13 mouse cellular contexts compared by ENCODE assay signal in the genomic region with DNA sequence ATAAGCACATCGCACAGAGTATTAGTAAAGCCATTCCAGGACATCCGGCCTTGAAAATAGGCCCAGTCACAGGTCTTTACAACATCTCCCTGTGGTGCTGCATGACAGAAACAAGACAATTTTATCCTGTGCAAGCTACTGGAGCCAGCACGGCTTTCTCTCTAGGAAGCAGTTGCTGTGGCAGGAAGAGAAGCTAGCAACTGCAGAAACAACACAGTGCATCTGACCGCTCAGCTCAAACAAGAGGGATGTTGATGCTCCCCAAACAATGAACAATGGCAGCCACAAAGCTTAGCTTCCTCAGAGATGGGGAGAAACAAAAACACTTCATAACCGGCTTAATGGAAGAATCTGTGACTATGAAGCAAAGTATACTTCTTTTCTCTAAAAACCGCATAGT. TPM values are rescaled to one million over a fixed set of nuclear protein-coding genes. Genes with fewer than 3 reads are reported as not detected.
DNase-seq lines count a peak whose midpoint lies in the region; ATAC-seq lines count a peak whose summit lies in the region.
"Had no signal": no experiment of that assay in that cellular context is flagged by ENCODE, and none has a peak within 500 bp of the region (broad histone marks: within the 10 kb centered on the region; RNA-seq: fewer than 3 reads in every experiment).

No protein-coding gene starts in this region.

- no peaks in the 10 kb centered on the region for H3K27me3 ChIP-seq in heart, embryonic 10.5 days (ENCODE audit: insufficient read depth, poor library complexity, severe bottlenecking)
- no peaks in the 10 kb centered on the region for H3K27me3 ChIP-seq in liver, embryonic 12.5 days (replicated peaks)
- no peaks in the 10 kb centered on the region for H3K27me3 ChIP-seq in heart, embryonic 15.5 days
- H3K27me3 ChIP-seq: limb, embryonic 12.5 days; midbrain, embryonic 12.5 days had no signal

- ATAC-seq in liver, embryonic 12.5 days: no peak
- peak; percentile 47; the same call in 1 of the 2 replicates for ATAC-seq in heart, embryonic 15.5 days (replicated peaks; ENCODE audit: insufficient number of reproducible peaks, insufficient read depth, low FRiP score, low read depth)
- ATAC-seq: intestine, embryonic 16.5 days had no signal

- intact Hi-C loops in heart, postnatal 25 days (cut with DNase I): no loop called here

- H3K9me3 ChIP-seq in heart, embryonic 10.5 days: no peaks in the 10 kb centered on the region
- no peaks in the 10 kb centered on the region for H3K9me3 ChIP-seq in liver, embryonic 12.5 days (replicated peaks)
- H3K9me3 ChIP-seq in heart, embryonic 15.5 days (replicated peaks): no peaks in the 10 kb centered on the region
- H3K9me3 ChIP-seq: limb, embryonic 12.5 days; midbrain, embryonic 12.5 days had no signal

- no peak for DNase-seq in heart, embryonic 10.5 days (ENCODE audit: low spot score)
- no peak for DNase-seq in heart, postnatal 25 days (ENCODE audit: low spot score)
- no peak for DNase-seq in liver
- DNase-seq in lung, postnatal 36 days: peak; percentile 29
- DNase-seq in thymus, postnatal 4 days: no peak
- DNase-seq in layer of hippocampus, adult 8-10 months (ENCODE audit: low spot score in 2 of 2): no peak
- DNase-seq: gastrocnemius, postnatal 36 days; spleen, adult 18-20 months had no signal

- H3K4me3 ChIP-seq in heart, embryonic 10.5 days: no peak overlapping the region
- no peak overlapping the region for H3K4me3 ChIP-seq in liver, embryonic 12.5 days
- no peak overlapping the region for H3K4me3 ChIP-seq in heart, embryonic 15.5 days
- H3K4me3 ChIP-seq: limb, embryonic 12.5 days; midbrain, embryonic 12.5 days had no signal

- H3K36me3 ChIP-seq in heart, embryonic 10.5 days: peaks cover 5% of the 10 kb centered on the region
- H3K36me3 ChIP-seq in liver, embryonic 12.5 days: peaks cover 25% of the 10 kb centered on the region
- H3K36me3 ChIP-seq in heart, embryonic 15.5 days: 0 out of 2 replicates have a peak, but pooled peaks cover 5% of the 10 kb centered on the region
- H3K36me3 ChIP-seq: midbrain, embryonic 12.5 days had no signal

- 59% methylated on average over 6 of the region's 6 CpGs for WGBS in heart, embryonic 10.5 days
- WGBS in liver, embryonic 12.5 days (ENCODE audit: insufficient replicate concordance): 69% methylated on average over 6 of the region's 6 CpGs
- 58% methylated on average over 6 of the region's 6 CpGs for WGBS in heart, embryonic 15.5 days

- H3K4me2 ChIP-seq in liver, embryonic 12.5 days: peak overlapping the region; percentile 53
- no peak overlapping the region for H3K4me2 ChIP-seq in heart, embryonic 15.5 days
- H3K4me2 ChIP-seq: limb, embryonic 12.5 days; midbrain, embryonic 12.5 days had no signal

- peak overlapping the region; percentile 49 for H3K27ac ChIP-seq in heart, embryonic 10.5 days
- peak overlapping the region; percentile 82 for H3K27ac ChIP-seq in liver, embryonic 12.5 days
- peak overlapping the region; percentile 73 for H3K27ac ChIP-seq in heart, embryonic 15.5 days
- H3K27ac ChIP-seq: limb, embryonic 12.5 days; midbrain, embryonic 12.5 days had no signal

- peaks cover 22% of the 10 kb centered on the region for H3K4me1 ChIP-seq in heart, embryonic 10.5 days
- H3K4me1 ChIP-seq in liver, embryonic 12.5 days: peaks cover 55% of the 10 kb centered on the region
- peaks cover 14% of the 10 kb centered on the region for H3K4me1 ChIP-seq in heart, embryonic 15.5 days (replicated peaks)
- H3K4me1 ChIP-seq: limb, embryonic 12.5 days; midbrain, embryonic 12.5 days had no signal

- no peak overlapping the region for H3K9ac ChIP-seq in liver, embryonic 12.5 days
- no peak overlapping the region for H3K9ac ChIP-seq in heart, embryonic 15.5 days
- H3K9ac ChIP-seq: limb, embryonic 12.5 days; midbrain, embryonic 12.5 days had no signal

RNA-seq across cellular contexts. Expression of gene Cpd, which starts 10.5 kb away (rescaled TPM):
- polyA plus RNA-seq in heart, embryonic 10.5 days (2016; fragmentation: Nextera tagmentation; extraction: Ambion mirVana): 11.6 and 14.1 TPM in 2 replicates
- 10 to 100 TPM; 36.7 to 43.9 TPM for total RNA-seq in heart, postnatal 25 days (2021)
- 10.5 and 11.3 TPM in 2 replicates for polyA plus RNA-seq in liver, embryonic 12.5 days (2016; fragmentation: Nextera tagmentation; extraction: Ambion mirVana)
- 8.9 and 10.6 TPM in 2 replicates for polyA plus RNA-seq in heart, embryonic 15.5 days (2015; fragmentation: Nextera tagmentation; extraction: Ambion mirVana)
- total RNA-seq in layer of hippocampus, adult 8-10 months (2022): 10 to 100 TPM; 62.5 to 68.6 (median 64.4) TPM
